Mouse (Mus musculus) stomach, postnatal 0 days (tissue): ENCODE results near the gene Izumo4.

Experiments used
- CTCF ChIP-seq: IDR thresholded peaks from 2 replicates; pipeline ENCODE4 v1.5.1; 2016; ENCODE audit warnings: antibody characterized with exemption, low read depth, mild to moderate bottlenecking, moderate library complexity
- EP300 ChIP-seq: optimal IDR thresholded peaks from 2 replicates; pipeline ENCODE3; 2016; ENCODE audit warnings: antibody characterized with exemption

GRCm38 (mm10) chr10:80748609-80749008 lies 46.6 kb downstream of the Izumo4 start:
- TF ChIP-seq CTCF = no peak
- TF ChIP-seq EP300 = no peak
